Mouse (Mus musculus) thymus, postnatal 0 days (tissue): ENCODE measurements around the gene Cd33. TPM values are rescaled to one million over a fixed set of nuclear protein-coding genes. Genes with fewer than 3 reads are reported as not detected.
A peak's percentile ranks its signal among the peaks of the same experiment; 100 is the strongest.

Source experiments
- DNase-seq: peaks from one replicate; pipeline ENCODE4 v3.0.0-alpha.2; 2015; ENCODE audit warnings: low spot score
- polyA plus RNA-seq: library from polyadenylated mRNA; unstranded; fragments of >200 nt; fragmentation: Nextera tagmentation; extraction: Ambion mirVana; gene quantifications from 2 replicates; pipeline ENCODE4 v1.2.1, GENCODE M21; 2015

Cd33 gene
- polyA plus RNA-seq, result 1.4 TPM in 2 replicates

DNA sequence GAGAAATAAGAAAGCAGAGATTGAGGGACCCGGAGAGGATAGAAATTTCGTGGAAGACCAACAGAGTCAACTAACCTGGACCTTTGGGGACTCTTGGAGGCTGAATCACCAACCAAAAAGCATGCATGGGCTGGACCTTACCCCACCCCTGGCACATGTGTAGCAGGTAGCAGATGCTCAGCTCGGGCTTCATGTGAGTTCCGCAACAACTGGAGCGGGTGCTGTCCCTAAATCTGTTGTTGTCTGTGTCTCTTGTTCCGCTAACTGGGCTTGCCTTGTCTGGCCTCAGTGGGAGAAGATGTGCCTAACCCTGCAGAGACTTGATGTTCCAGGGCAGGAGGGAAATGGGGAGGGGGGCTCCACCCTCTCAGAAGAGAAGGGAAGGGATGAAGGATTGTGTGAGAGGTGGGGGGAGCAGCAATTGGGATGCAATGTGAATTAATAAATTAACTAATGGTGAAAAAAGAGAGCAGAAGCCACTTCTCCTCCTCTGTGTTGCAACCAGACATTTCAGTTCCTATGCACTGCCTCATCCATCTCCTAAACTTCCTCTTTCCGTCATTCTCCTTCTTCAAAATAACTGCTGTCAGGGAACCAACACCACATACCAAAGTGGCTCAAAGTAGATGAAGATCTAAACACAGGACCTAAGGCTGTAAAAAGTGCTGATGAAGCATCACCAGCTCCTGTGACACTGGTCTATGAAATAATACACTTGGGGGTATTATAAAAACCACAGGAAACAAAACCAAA, at the start of gene Cd33:
Gene Cd33, minus strand, starts transcription at position 204 of the 753 bp plus-strand sequence.
- no peak for DNase-seq

DNA sequence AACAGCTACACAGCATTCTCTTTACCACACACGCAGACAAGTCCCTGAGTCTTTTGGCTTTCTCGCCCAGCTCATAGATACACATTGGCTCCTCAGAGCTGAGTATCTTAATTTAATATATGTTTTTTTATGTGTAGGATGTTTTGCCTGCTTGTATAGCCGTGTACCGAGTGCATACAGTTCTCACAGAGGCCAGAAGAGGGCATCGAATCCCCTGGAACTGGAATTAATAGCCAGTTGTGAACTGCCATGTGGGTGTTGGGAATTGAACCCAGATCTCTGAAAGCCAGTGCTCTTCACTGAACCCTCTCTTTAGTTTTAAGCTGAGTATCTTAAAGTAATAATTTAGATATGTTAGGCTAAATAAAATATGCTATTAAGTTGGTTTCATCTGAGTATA, 40.6 kb upstream of the Cd33 start:
- no peak for DNase-seq

DNA sequence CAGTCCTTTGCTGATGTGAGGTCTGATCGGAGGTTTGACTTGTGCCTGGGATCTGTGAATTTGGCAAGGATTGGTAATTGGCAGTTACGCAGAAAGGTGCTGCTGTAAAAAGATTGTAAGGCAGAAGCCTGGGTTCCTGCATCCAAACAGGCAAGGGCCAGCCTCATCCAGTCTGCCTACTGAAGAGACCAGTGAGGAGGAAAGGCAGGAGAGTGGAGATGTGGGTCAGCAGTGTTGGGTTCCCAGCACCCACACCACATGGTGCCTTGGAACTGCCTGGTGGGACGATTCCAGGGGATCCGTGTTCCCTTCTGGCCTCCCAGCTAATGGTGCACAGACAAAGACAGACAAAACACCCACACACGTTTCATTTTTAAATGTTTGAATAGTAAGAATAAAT, 36.3 kb upstream of the Cd33 start:
- DNase-seq, result no peak

DNA sequence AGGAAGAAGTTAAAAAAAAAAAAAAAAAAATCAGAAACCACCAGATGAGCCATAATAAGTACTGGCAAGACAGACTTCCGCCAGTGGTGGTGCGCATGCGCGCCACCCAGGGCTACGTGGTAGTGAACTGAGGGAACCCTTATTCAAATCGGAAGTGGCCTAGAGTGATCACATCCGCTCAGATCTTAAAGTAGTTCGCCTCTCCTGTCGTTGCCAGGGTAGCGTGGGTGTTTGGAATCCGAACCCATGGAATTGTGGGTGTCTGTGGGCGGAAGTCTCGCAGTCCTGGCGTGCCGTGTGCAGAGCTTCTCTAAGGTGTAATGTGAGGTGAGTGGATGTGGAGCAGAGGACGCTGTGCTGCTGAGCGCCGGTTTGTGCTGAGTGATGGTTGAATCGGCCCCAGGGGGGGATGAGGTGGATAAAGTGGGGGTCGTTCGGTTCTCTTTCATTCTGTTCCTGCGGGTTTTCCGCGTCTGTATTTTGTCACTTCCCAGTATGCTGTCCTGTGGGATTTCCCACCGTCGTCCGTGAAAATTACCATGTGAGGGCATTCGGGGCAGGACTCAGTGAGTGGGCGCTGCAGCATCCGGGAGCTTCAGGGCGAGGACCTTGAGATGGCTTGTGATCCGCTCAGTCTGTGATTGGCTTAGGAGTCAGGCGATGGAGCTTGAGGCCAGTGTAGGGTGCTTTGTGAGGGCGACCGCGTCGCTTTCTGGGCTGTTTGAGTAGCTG, 35.4 kb upstream of the Cd33 start, which contains the start of gene Zfp719:
Gene Zfp719, plus strand, starts transcription at position 171 of the 732 bp plus-strand sequence.
- peak; percentile 96 for DNase-seq

DNA sequence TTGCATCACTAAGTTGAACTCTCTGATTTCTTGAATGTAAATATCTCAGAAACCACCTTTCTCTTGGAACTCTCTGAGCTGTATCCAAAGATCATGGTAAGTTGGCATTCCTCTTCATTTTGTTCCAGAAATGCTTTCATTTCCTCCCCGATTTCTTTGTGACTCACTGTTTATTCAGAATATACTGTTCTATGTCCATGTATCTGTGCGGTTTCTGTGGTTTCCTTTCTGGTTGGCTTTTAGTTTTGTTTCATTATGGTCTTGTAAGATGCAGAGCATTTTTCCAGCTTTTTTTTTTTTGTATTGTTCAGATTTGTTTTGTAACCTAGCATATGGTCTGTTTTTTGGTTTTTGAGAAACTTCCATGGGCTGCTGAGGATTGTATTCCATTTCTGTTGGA, 27.0 kb upstream of the Cd33 start:
- DNase-seq, result no peak

DNA sequence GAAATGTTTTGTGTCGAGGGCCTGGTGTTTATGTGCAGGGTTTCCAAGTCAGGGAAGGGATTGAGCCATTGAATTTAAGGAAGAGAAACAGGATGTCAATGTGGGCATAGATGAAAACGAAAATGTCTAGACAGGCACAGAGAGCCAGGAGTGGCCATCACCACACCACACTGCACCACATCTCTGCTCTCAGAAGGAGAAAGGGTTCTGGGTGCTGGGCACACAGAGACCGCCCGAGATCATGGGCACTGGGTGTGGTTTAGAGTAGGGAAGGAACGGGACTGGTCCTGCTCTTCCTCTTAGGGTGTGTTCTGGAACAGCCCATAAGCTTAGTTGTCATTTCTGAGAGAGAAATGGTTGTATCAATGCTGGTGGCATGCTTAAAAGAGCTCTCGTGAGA, 19.1 kb upstream of the Cd33 start:
- DNase-seq, result no peak

DNA sequence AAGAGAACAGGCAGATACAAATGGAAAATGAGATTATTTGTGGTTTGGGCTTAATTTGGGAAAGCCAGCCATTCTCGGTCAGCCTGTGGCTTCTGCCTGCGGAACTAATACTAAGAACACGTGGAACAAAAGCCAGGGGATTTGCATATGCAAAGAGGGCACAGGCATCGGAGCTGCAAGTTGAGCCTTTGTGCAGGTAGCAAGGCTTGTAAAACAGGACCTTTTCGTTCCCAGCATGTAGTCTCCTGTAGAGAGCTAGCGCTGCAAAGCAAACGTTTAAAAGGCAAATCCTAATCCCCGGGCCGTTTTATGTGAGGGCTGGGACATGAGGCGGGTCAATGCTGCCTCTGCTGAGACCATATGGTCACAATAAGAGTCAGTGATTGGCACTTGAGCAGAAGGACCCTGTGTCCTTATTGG, 18.4 kb upstream of the Cd33 start:
- peak; percentile 14 for DNase-seq

DNA sequence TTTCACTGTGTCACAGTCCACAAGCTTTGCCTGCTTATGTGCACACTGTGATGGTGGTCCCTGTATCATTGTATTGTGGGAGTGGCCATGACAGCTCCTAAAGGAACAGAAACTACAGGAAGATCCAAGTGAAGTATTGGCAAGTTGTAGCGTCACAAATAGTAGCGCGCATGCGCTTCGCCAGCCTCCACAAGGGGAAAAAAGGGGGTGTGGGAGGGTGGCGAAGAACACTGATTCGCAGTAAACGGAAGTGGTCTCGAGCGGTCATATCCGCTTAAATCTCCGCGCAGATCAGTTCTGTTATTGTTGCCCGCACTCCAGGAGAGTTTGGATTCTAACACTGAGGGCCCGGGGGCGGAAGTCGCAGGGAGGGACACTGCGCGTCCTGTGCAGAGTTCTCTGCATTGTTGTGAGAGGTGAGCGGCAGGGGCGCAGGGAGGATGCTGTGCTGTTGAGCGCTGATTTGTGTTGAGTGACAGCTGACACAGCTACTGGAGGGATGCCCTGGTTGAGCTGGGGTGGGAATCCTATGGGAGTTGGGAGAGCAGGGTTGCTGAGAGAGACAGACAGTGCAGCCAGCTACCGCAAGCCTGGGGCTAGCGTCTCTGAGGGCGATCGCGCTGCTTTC, 17.9 kb upstream of the Cd33 start, which contains the start of gene Zfp658:
Gene Zfp658, plus strand, starts transcription at position 251 of the 628 bp plus-strand sequence.
- peak; percentile 87 for DNase-seq

DNA sequence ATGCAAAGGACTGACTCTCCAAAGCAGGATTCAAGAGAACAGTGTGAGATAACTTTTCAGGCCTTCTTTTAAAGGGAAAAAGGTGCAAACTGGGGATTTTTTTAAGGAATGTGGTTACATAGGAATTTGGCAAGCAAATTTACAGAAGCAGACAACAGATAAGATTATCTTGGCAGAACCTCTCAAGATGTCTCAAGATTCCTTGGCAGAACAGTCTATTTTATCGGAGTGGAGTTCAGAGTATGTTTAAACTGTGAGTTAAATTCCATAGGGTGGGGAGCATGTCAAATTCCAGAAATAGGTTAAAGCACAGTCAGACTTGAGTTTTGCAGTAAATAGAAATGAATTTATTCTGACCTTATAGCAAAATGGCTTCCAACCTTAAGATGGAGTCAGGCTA, 12.7 kb upstream of the Cd33 start:
- no peak for DNase-seq

DNA sequence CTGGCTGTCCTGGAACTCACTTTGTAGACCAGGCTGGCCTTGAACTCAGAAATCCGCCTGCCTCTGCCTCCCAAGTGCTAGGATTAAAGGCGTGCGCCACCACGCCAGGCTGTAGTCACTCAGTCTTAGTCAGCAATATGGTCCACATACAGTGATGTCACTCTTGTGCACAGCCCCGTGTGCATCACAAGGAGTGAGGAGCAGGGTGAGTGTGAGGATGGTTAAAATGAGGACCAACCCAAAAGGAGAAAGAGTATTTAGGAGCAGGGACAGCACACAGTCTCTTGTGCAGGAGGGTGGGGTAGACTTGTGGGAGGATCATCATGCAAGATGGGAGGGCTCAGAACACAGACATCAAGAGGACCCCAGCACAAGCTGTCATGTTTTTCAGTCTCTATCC, 11.1 kb upstream of the Cd33 start:
- no peak for DNase-seq

DNA sequence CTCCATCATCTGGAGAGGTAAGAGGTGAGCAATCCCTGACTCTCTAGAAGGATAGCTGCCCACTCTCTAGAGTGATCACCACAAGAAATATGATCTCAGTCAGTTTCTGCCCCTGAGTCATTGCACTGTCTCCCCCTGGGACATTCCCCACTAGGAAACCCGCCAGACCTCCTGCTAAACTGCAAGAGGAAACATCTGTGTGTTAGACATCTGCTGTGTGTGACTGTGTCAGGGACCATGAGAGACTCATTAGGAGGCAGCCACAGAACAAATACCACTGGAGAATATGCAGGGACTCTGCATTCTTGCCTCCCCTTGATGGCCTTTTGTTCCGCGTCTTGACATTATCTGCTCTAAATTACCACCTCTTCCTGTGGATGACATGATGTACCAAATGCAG, 10.3 kb upstream of the Cd33 start:
- no peak for DNase-seq

DNA sequence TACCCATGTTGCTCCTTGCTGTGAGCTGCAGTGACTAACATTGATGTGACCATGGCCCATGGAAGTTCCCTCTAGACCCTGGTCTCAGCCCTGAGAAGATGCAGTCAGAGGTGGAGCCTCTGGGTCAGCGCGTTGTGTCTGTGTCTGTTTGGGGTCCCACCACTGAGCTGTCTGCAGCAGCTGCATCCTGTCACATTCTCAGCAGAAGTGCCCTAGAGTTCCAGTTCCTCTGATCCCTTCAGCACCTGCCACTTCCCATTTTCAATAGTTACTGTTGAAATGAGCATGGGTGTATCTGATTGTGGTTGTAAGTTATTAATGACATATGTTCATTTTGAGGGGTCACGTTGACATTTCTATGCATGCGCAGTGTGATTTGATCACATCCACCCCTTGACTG, 8.9 kb upstream of the Cd33 start:
- DNase-seq, result peak; percentile 17

DNA sequence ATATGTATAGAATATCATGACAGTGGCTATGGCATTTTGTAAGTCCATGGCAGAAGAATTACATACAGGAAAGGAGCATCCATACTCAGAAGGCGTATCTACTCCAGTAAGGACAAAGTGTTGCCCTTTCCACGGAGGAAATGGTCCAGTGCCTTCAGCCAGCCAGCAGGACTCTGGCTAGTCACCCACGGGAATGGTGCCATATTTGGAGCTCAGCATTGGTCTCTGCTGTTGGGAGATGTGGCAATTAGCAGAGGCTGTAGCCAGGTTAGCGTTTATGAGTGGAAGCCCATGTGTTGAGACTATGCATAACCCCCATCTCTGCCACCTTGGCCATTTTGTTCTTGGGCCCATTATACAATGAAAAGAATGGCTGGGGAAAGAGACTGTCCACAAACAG, 4.0 kb upstream of the Cd33 start:
- no peak for DNase-seq

DNA sequence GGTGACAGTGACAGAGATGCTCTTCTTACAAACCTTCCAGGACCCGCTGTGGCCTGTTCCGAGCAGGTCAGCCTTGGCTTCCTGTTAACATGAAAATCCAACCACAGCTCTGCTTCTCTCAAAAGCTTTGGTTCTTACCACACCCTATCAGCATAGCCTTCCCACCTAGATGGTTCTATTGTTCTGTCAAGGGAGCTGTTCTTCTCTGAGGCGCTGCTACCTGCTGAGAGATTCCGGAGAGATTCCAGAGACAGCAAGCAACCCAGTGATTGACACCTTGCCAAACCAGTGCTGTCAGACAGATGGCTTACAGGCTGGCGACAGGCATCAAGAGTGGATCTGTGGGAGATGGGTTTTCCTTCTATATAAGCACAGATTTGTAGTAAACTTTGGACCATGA, 3.4 kb upstream of the Cd33 start:
- DNase-seq, result no peak

DNA sequence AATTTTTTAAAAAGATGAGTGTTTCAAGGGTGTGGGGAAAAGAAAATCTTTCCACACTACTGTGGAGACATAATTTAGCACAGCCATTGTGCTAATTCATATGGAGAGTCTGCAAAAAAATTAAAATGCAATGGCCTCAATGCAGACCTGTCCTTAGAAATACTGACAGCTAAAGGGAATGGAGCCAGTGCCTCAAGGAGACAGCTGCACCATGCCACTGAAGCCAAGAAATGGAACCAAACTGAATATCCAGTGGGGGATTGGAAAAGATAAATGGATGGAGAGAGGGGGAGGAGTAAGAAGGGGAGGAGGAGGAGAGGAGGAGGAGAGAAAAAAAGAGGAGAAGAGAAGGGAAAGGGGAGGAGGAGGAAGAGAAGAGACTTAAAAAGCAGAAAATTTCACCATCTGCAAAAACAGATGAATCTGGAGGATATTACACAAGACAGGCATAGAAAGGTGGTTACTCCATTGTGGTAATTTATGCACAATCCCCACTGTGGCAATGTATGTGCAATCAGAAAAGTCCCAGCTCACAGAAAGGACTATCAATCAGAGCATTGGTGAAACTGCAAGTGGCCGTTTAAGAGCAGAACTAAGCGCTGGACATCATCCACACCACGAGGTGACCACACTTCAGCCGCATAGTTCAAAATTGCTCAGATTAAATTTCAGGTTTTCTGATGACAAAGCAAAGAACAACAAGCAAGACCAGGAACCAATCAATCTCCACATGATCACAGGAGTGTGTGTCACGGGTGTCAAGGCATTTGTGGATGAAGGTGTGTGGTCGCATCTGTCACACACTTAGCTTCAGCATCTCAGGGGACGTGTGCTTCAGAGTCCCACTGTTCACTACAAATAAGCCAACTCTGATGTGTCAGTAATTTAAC, 1.7 kb upstream of the Cd33 start:
- DNase-seq, result no peak

DNA sequence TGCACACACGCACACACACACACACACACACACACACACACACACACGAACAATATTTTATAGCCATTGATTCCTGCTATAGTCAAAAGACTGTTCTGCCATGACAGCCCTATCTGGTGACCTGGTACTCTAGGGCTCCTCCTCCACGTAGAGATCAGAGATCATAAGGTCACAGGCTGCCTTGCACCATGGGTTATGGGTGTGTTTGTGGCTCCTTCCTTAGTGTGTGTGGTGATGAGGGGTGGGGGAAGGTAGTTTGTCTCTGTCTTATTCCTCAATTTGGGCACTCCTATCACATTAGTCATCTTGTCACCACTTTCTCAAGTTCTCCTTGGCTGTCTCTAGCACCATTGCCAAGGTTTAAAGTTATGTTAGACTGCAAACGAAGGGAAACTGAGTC, 5.7 kb downstream of the Cd33 start:
- DNase-seq, result no peak

DNA sequence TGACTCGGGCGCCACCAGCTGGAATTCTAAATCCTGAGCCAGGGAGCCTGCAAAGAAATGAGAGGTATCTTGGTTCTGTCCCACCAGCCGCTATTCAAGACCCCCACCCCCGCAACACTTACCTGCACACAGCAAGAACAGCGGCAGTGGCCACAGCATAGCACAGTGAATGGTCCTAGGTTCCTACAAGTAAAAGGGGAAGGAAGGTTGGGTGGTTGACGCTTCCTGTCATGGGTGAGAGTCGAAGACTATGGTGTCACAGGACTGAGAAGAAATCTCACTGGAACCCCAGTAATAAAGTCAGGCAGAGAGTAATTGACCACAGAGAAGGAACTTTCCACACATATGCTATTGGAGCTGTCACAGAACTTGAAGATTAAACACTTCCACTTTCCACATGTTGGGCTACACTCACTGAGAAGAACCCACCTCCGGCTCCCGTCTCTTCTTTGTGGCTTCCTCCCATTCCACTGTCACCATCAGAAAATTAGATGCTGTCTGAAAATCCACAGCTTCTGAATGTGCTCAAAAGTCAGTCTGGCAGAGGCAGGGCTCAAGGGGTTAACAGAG, 11.2 kb downstream of the Cd33 start:
- DNase-seq, result no peak

DNA sequence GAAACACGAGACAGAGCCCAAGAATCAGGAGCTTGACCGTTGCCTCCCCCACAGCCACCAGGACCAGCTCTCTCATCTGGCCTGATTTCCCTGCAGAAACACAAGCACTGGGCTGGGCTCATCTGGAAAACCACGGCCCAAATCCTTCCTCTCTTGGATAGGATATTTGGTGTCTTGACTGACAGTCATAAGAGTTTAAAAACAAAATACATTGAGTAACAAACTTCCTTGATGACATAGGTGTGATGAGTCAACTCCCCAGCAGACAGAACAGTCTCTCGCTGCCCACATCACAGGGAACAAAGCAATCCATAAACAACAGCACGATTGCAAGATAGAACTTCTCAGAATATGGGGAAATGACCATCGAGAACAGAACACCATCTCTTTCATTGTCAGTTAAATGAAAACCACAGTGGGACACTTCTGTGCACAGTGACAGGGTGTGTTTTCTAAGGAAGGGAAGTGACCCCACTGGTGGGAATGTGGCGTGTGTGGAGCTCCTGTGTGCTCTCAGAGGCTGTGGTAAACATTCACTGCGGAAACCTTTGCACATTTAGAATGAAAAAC, 13.9 kb downstream of the Cd33 start:
- DNase-seq, result no peak

DNA sequence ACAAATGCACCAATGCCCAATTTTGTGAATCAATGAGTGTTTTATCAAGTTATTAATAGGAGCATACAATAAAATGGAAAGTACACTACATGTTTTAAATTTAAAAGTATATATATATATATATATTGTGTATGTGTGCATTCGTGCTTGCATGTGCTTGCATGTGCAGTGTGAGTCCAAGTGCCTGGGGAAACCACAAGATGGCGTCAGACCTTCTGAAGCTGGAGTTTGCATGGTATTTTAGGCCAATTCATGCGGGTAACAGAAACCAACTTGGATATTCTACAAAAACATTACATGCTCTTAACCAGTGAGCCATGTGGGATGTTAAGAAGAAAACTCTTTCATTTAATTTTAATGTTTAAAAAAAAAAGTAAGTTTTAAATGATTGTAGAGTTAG, 18.9 kb downstream of the Cd33 start:
- no peak for DNase-seq

DNA sequence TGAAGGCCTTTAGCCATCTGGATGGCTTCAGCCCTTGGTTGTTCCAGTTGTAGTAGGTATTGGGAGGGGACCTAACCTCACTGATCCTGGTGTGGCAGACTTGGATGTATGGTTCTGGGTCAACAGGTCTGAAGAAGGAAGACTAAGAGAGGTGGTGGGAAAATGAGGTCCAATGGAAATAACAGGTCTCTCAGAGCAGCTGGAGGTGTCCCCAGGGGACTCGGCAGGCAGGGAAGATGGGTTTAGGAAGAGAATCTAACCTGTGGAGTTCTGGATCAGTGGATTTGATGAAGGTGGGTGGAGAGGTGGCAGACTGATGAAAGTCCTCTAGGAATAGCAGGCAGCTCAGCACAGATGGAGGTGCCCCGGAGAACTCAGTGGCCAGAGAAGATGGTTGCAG, 21.5 kb downstream of the Cd33 start:
- DNase-seq, result no peak

DNA sequence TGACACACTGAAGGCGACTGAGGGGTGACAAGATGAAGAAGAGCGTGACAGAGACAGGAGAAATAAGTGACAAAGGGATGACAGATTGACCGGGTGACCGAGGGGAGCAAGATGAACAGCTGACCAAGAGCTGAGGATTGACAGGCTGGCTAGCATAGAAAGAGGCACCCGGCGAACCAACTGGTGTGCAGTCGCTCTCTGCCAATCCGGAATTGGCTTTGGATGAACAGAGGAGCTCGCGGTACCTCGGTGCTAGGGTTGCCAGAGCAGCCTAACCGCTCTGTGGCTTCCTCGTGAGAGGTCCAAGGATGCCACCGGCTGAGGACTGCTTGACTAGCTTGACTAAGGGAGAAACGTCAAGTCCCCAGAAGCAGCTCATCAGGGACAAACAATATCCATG, 25.9 kb downstream of the Cd33 start:
- no peak for DNase-seq
